Mouse (Mus musculus) forebrain, embryonic 15.5 days (tissue): ENCODE data around the gene Paqr9. TPM values are rescaled to one million over a fixed set of nuclear protein-coding genes. Genes with fewer than 3 reads are reported as not detected.

Source experiments
- ATAC-seq: fragments of 200-750 bp; cut with Nextera tagmentation; replicated peaks from 2 replicates; pipeline ENCODE4 v1.8.0; 2017; ENCODE audit warnings: mild to moderate bottlenecking, moderate TSS enrichment, moderate library complexity
- H3K27ac ChIP-seq: fragments of 300-500 bp; sonication (generic); replicated peaks from 2 replicates; pipeline ENCODE4 v1.5.1; 2015; ENCODE audit warnings: mild to moderate bottlenecking, inconsistent platforms
- H3K27me3 ChIP-seq: fragments of 300-500 bp; sonication (generic); 2 replicates; pipeline ENCODE4 v1.6.1; 2015; ENCODE audit warnings: inconsistent platforms
- H3K36me3 ChIP-seq: fragments of 300-500 bp; sonication (generic); 2 replicates; pipeline ENCODE4 v1.6.1; 2015; ENCODE audit warnings: mild to moderate bottlenecking, inconsistent platforms
- H3K4me1 ChIP-seq: fragments of 300-500 bp; sonication (generic); 2 replicates; pipeline ENCODE4 v1.6.1; 2015; ENCODE audit warnings: inconsistent platforms
- H3K4me2 ChIP-seq: fragments of 300-500 bp; sonication (generic); replicated peaks from 2 replicates; pipeline ENCODE4 v1.6.1; 2015; ENCODE audit warnings: mild to moderate bottlenecking, inconsistent platforms
- H3K4me3 ChIP-seq: fragments of 300-500 bp; sonication (generic); 2 replicates; pipeline ENCODE4 v1.5.1; 2015; ENCODE audit warnings: mild to moderate bottlenecking, inconsistent platforms
- H3K9ac ChIP-seq: fragments of 300-500 bp; sonication (generic); replicated peaks from 2 replicates; pipeline ENCODE4 v1.6.1; 2015; ENCODE audit warnings: mild to moderate bottlenecking, inconsistent platforms
- H3K9me3 ChIP-seq: fragments of 300-500 bp; sonication (generic); 2 replicates; pipeline ENCODE4 v1.6.1; 2016; ENCODE audit warnings: inconsistent platforms
- WGBS: fragments of 180-500 bp; shearing (Covaris S2); methylation state at CpG from one replicate; pipeline ENCODE4 v1.1.7; 2015; ENCODE audit warnings: mixed read lengths; 5-methylcytosine and 5-hydroxymethylcytosine counted together
- polyA plus RNA-seq: library from polyadenylated mRNA; unstranded; fragments of >200 nt; fragmentation: Nextera tagmentation; extraction: Ambion mirVana; gene quantifications from 2 replicates; pipeline ENCODE4 v1.2.1, GENCODE M21; 2015

Paqr9 gene
- polyA plus RNA-seq, 1 experiment from 2014 or later: 3.2 TPM

DNA sequence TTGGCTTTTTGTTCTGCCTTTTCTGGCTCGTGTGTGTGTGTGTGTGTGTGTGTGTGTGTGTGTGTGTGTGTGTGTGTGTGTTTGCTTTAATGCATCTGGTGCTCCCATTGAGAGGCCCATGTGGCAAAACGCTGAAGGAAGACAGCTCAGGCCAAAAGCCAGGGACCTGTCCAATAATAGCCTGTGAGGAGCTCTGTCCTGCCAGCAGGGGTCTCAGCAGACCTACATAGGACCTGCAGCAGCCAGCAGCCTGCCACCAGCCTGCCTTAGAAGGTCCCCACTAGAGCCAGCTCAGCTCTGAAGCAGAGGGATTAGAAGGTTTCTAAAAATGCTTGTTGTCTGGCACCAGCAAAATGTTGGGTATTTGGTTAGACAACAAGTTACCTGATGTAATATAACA is 33.5 kb upstream of the Paqr9 start:
- H3K4me3 ChIP-seq: no peak overlapping the region
- no peaks in the 10 kb centered on the region for H3K27me3 ChIP-seq
- WGBS: 4% methylated on average over 2 of the region's 2 CpGs
- no peak overlapping the region for H3K4me2 ChIP-seq
- ATAC-seq: no peak
- H3K9ac ChIP-seq: no peak overlapping the region
- no peaks in the 10 kb centered on the region for H3K9me3 ChIP-seq
- H3K4me1 ChIP-seq: no peaks in the 10 kb centered on the region
- H3K27ac ChIP-seq: no peak overlapping the region
- no peaks in the 10 kb centered on the region for H3K36me3 ChIP-seq

DNA sequence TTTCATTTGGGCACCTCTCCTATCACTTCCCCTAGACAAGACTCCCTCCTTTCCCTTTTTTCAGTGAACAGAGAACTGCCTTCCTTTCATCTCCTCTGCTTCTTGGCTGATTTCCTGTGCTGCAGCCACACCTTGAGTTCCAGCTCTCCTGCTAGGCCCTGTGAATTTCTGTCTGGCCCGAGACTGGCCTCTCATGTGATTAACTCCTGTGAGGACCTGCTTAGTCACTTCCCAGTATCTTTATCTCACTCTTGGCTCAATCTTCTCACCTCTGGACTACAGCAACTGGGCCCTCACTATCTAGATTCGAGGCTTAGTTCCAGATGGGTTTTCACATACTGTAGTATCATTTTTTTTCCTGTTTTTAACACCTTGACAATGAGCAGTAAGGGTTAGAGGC is 31.8 kb upstream of the Paqr9 start:
- no peaks in the 10 kb centered on the region for H3K4me1 ChIP-seq
- ATAC-seq: no peak

GRCm38 (mm10) chr9:95531144-95531543 is 28.3 kb upstream of the Paqr9 start:
- Histone ChIP-seq H3K27ac (no peak overlapping the region), H3K36me3 (no peaks in the 10 kb centered on the region), H3K4me3 (no peak overlapping the region), H3K9me3 (no peaks in the 10 kb centered on the region), H3K4me1 (no peaks in the 10 kb centered on the region), H3K27me3 (no peaks in the 10 kb centered on the region), H3K9ac (no peak overlapping the region), H3K4me2 (no peak overlapping the region)
- WGBS: 46% methylated on average over 3 of the region's 3 CpGs
- no peak for ATAC-seq

More for the DNA sequence above, 31.8 kb upstream of the Paqr9 start:
- H3K27ac ChIP-seq: no peak overlapping the region
- H3K4me2 ChIP-seq: no peak overlapping the region
- 66% methylated on average over 2 of the region's 2 CpGs for WGBS
- H3K4me3 ChIP-seq: no peak overlapping the region
- H3K9me3 ChIP-seq: no peaks in the 10 kb centered on the region
- H3K36me3 ChIP-seq: no peaks in the 10 kb centered on the region
- H3K27me3 ChIP-seq: no peaks in the 10 kb centered on the region
- H3K9ac ChIP-seq: no peak overlapping the region

- no peaks in the 10 kb centered on the region for H3K36me3 ChIP-seq
- no peaks in the 10 kb centered on the region for H3K9me3 ChIP-seq
- WGBS: 49% methylated on average over 6 of the region's 6 CpGs
- ATAC-seq: no peak
- no peak overlapping the region for H3K4me2 ChIP-seq
- H3K27me3 ChIP-seq: no peaks in the 10 kb centered on the region
- H3K9ac ChIP-seq: no peak overlapping the region
- H3K4me1 ChIP-seq: no peaks in the 10 kb centered on the region
- H3K4me3 ChIP-seq: no peak overlapping the region
- H3K27ac ChIP-seq: no peak overlapping the region
Observed at GRCm38 (mm10) chr9:95533817-95534216, 25.6 kb upstream of the Paqr9 start.

DNA sequence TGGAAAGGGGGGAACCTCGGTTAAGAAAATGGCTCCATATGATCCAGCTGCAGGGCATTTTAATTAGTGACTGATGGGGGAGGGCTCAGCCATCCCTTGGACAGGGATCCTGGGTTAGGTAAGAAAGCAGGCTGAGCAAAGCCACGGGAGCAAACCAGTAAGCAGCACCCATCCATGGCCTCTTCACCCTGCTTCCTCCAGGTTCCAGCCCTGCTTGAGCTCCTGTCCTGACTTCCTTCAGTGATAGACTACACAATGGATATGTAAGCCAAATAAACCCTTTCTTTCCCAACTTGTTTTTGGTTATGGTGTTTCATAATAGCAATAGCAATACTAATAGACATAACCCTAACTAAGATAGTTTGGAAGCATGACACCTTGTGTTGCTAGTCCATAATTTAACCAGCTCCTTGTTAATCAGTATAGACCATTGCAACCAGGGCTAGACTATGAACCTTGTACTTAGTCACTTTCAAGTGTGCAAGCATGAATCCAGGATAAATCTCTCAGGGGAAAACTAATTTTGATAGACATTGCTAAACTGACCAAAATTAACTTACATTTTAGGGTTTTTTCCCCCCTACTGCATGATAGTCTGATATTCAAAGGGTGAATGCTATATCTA is 20.2 kb upstream of the Paqr9 start:
- no peak overlapping the region for H3K4me3 ChIP-seq
- no peaks in the 10 kb centered on the region for H3K4me1 ChIP-seq
- no peaks in the 10 kb centered on the region for H3K27me3 ChIP-seq
- no peaks in the 10 kb centered on the region for H3K9me3 ChIP-seq
- WGBS: 82% methylated on average over 2 of the region's 2 CpGs
- no peak overlapping the region for H3K9ac ChIP-seq
- H3K27ac ChIP-seq: no peak overlapping the region
- no peak for ATAC-seq
- H3K4me2 ChIP-seq: no peak overlapping the region
- no peaks in the 10 kb centered on the region for H3K36me3 ChIP-seq

GRCm38 (mm10) chr9:95540487-95540886 is 19.0 kb upstream of the Paqr9 start:
- Histone ChIP-seq H3K9me3 (no peaks in the 10 kb centered on the region), H3K4me1 (no peaks in the 10 kb centered on the region), H3K9ac (no peak overlapping the region), H3K4me2 (no peak overlapping the region), H3K27me3 (no peaks in the 10 kb centered on the region), H3K27ac (no peak overlapping the region), H3K36me3 (no peaks in the 10 kb centered on the region), H3K4me3 (no peak overlapping the region)
- ATAC-seq: no peak
- 61% methylated on average over 4 of the region's 4 CpGs for WGBS

DNA sequence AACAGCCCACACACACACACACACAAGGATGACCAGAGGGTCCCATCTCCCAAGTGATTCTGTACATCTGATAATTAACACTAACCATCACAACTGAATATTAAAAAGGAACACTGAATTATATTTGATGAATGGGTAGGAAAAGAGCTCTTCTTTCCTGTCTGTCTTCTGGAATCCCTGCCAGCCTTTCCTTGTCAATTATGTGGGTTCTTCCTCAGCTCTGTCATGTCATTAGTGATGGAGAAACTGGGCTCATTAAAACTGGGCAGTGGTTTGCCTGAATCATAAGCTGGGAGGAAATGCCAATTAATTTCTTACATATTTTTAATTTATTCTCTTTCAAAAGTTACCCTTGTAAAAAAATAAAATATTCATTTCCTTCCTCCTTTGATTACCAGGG is 18.2 kb upstream of the Paqr9 start:
- no peak for ATAC-seq
- Histone ChIP-seq H3K9me3 (no peaks in the 10 kb centered on the region), H3K36me3 (no peaks in the 10 kb centered on the region), H3K27me3 (no peaks in the 10 kb centered on the region), H3K27ac (no peak overlapping the region), H3K4me2 (no peak overlapping the region), H3K4me1 (no peaks in the 10 kb centered on the region), H3K4me3 (no peak overlapping the region), H3K9ac (no peak overlapping the region)

GRCm38 (mm10) chr9:95541650-95542432 is 17.6 kb upstream of the Paqr9 start:
- no peak for ATAC-seq
- Histone ChIP-seq H3K36me3 (no peaks in the 10 kb centered on the region), H3K4me2 (no peak overlapping the region), H3K9me3 (no peaks in the 10 kb centered on the region), H3K9ac (no peak overlapping the region), H3K4me3 (no peak overlapping the region), H3K27me3 (no peaks in the 10 kb centered on the region), H3K4me1 (no peaks in the 10 kb centered on the region), H3K27ac (no peak overlapping the region)
- WGBS: 32% methylated on average over 15 of the region's 15 CpGs

- no peaks in the 10 kb centered on the region for H3K36me3 ChIP-seq
- H3K4me1 ChIP-seq: no peaks in the 10 kb centered on the region
- ATAC-seq: no peak
- 77% methylated on average over 6 of the region's 6 CpGs for WGBS
- no peak overlapping the region for H3K4me3 ChIP-seq
- H3K27me3 ChIP-seq: no peaks in the 10 kb centered on the region
- H3K27ac ChIP-seq: no peak overlapping the region
- H3K4me2 ChIP-seq: no peak overlapping the region
- no peak overlapping the region for H3K9ac ChIP-seq
- no peaks in the 10 kb centered on the region for H3K9me3 ChIP-seq
Observed at GRCm38 (mm10) chr9:95542475-95542874, 17.0 kb upstream of the Paqr9 start.

DNA sequence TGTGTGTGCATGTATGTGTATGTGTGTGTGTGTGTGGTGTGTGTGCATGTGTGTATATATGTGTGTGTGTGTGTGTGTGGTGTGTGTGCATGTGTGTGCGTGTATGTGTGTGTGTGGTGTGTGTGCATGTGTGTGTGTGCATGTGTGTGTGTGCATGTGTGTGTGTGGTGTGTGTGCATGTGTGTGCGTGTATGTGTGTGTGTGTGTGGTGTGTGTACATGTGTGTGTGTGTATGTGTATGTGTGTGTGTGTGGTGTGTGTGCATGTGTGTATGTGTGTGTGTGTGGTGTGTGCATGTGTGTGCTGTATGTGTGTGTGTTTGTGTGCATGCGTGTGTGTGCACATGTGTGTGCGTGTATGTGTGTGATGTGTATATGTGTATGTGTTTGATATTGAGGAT is 14.9 kb upstream of the Paqr9 start:
- H3K4me3 ChIP-seq: no peak overlapping the region
- no peaks in the 10 kb centered on the region for H3K36me3 ChIP-seq
- 95% methylated on average over 4 of the region's 4 CpGs for WGBS
- no peaks in the 10 kb centered on the region for H3K9me3 ChIP-seq
- no peak overlapping the region for H3K4me2 ChIP-seq
- H3K27ac ChIP-seq: no peak overlapping the region
- H3K9ac ChIP-seq: no peak overlapping the region
- no peak for ATAC-seq
- H3K27me3 ChIP-seq: no peaks in the 10 kb centered on the region
- no peaks in the 10 kb centered on the region for H3K4me1 ChIP-seq

DNA sequence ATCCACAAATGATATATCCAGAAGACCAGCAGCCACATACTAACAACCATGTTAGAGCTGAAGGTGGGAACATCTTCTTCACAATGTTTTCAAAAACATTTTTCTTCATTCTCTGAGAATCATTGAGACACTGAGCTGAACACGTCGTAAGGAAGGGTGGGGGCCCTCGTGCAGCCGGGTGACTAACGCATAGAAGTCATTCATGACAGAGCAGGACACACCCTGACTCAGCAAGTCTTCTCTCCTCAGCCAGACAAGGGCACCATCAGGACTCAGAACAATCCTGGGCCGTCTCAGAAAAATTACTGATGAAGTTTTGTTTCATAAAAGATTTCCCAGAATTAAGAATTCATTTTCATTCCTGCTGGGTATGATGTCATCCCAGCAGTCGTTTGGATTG is 12.8 kb upstream of the Paqr9 start:
- H3K4me2 ChIP-seq: no peak overlapping the region
- no peaks in the 10 kb centered on the region for H3K36me3 ChIP-seq
- ATAC-seq: no peak
- no peak overlapping the region for H3K4me3 ChIP-seq
- no peak overlapping the region for H3K27ac ChIP-seq
- no peak overlapping the region for H3K9ac ChIP-seq
- WGBS: 61% methylated on average over 7 of the region's 7 CpGs
- H3K27me3 ChIP-seq: no peaks in the 10 kb centered on the region
- no peaks in the 10 kb centered on the region for H3K9me3 ChIP-seq
- no peaks in the 10 kb centered on the region for H3K4me1 ChIP-seq

DNA sequence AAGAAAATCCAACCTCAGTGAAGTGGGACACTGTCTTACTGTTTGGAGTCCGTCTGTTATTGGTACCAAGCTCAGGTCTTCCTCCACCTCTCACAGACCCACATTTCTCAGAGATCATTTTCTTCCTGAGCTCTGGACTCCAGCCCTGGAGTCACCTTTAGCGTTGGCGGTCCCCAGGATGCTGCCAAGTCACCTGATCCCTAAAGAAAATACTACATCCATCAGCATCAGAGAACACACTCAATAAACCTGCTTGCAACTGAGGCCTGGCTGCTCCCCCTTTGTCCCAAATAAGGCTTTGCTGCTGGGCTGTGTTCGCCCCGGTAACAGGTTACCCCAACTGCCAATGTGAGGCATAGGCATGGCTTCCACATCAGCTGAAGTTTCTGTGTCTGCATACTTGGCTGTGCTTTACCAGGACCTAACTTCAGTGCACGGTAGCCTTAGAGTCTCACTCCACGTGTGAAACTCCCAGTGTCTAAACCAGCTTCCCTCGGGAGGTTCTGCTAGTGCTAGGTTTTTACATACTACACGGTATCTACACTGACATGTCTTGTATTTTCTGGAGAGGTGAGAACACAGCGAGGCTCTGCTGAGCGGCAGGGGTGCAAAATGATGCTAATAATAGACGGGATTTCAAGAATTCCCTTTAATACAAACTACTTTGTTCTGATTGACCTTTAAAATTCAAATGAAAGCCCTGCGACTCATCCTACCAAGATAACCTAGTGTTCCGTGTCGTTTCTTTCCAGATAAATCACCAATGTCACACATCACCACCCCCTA is 9.6 kb upstream of the Paqr9 start:
- Histone ChIP-seq H3K4me3 (no peak overlapping the region), H3K4me2 (no peak overlapping the region), H3K27me3 (no peaks in the 10 kb centered on the region), H3K4me1 (no peaks in the 10 kb centered on the region), H3K9me3 (no peaks in the 10 kb centered on the region), H3K9ac (no peak overlapping the region), H3K36me3 (no peaks in the 10 kb centered on the region), H3K27ac (no peak overlapping the region)
- 79% methylated on average over 15 of the region's 15 CpGs for WGBS
- no peak for ATAC-seq
